Mouse (Mus musculus): ENCODE measurements around the gene 4921509C19Rik. TPM values are rescaled to one million over a fixed set of nuclear protein-coding genes. Genes with fewer than 3 reads are reported as not detected.

Gene 4921509C19Rik
- not detected in 2 replicates for polyA plus RNA-seq (2012; rRNA removed)

DNA sequence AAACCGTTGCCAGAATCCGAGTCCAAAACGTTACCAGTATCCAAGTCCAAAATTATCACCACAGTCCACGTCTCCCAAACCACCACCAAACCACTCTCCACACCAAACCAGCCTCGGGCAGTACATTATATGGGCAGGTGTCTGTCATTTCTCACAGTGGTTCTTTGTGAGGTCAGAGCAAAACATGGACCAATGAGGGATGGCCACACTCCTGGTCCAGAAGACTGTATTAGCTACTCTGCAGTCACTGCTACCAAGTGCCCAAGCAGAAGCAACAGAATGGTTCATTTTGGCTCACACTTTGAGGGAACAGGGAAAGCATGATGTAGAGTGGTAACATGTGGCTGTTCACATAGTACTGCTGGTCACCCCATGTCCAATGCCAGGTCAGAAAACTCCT is at the start of gene 4921509C19Rik:
4921509C19Rik (minus strand) TSS at position 101 of the 400 bp plus-strand sequence.

DNA sequence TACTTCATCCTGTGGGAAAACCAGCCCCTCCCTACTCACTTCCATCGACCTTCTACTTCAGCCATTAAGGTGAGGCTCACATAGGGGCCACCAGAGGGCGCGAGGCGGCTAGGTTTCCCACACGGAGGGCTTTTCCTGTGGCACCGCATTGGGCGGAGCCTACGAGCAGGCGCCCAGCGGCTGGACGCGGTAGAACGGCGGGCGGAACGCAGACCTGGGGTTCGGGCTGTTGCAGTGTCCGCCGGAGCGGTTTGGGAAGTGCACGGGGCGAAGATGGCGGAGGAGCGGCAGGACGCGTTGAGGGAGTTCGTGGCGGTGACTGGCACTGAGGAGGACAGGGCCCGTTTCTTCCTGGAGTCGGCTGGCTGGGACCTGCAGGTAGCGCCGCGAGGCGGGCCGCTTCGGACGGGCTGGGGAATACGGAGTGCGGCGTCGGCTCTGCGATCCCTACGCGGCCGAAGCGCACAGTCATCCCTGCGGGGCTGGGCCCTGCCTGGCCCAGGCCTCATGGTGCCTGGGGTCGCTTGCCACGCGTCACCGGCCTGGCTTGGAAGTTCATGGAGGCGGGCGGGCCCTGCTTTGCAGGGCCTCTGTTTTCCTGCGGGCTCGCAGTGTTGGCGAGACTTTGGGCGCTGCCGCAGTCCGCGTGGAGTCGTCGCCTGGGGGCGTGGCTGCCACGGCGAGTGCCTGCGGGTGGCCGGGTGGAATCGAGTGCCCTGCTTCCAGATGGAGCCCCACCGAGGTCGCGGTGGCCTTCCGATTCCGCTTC is 18.3 kb upstream of the 4921509C19Rik start, which contains the start of gene Nsfl1c:
Nsfl1c (plus strand) TSS at position 148 of the 769 bp plus-strand sequence.

Other genes starting within 250 kb of the 4921509C19Rik start
- gene Nsfl1c, start 18.0 kb upstream of the 4921509C19Rik start, polyA plus RNA-seq (2012; rRNA removed) = 244 and 245 TPM in 2 replicates
- 217 and 224 TPM in 2 replicates for gene Fkbp1a, start 66.3 kb upstream of the 4921509C19Rik start, polyA plus RNA-seq (2012; rRNA removed)
- gene Sdcbp2, start 96.5 kb upstream of the 4921509C19Rik start, polyA plus RNA-seq (2012; rRNA removed) = 1.2 and 1.5 TPM in 2 replicates
- 15.3 and 18.5 TPM in 2 replicates for gene Snph, start 156.4 kb upstream of the 4921509C19Rik start, polyA plus RNA-seq (2012; rRNA removed)
- gene Rad21l, start 192.4 kb upstream of the 4921509C19Rik start, polyA plus RNA-seq (2012; rRNA removed) = 0.10 and 0.15 TPM in 2 replicates
- 16.3 and 17.5 TPM in 2 replicates for gene Tmem74b, start 225.9 kb upstream of the 4921509C19Rik start, polyA plus RNA-seq (2012; rRNA removed)